Mouse (Mus musculus): ENCODE data around the gene Zbtb16. TPM values are rescaled to one million over a fixed set of nuclear protein-coding genes. Genes with fewer than 3 reads are reported as not detected.
A peak's percentile ranks its signal among the peaks of the same experiment; 100 is the strongest.

Gene Zbtb16
- total RNA-seq, 2 experiments from 2014 or later = 24.7 to 60.1 TPM

GRCm38 (mm10) chr9:48767666-48768432, 68.2 kb downstream of the Zbtb16 start:
- no peak for DNase-seq

GRCm38 (mm10) chr9:48765927-48766326, 70.1 kb downstream of the Zbtb16 start:
- DNase-seq = no peak

- DNase-seq = no peak
These were observed 71.7 kb downstream of the Zbtb16 start for GRCm38 (mm10) chr9:48764311-48764710.

- DNase-seq = no peak
These were observed 74.0 kb downstream of the Zbtb16 start for GRCm38 (mm10) chr9:48761732-48762637.

GRCm38 (mm10) chr9:48761175-48761556, 74.9 kb downstream of the Zbtb16 start:
- no peak for DNase-seq

- DNase-seq = peak; percentile 48
These were observed 75.4 kb downstream of the Zbtb16 start for GRCm38 (mm10) chr9:48760449-48761174.

GRCm38 (mm10) chr9:48759098-48759497, 76.9 kb downstream of the Zbtb16 start:
- no peak for DNase-seq

GRCm38 (mm10) chr9:48757650-48758580, 78.1 kb downstream of the Zbtb16 start:
- DNase-seq = no peak

- DNase-seq = no peak
These were observed 79.7 kb downstream of the Zbtb16 start for GRCm38 (mm10) chr9:48756261-48756812.

GRCm38 (mm10) chr9:48755438-48756070, 80.5 kb downstream of the Zbtb16 start:
- DNase-seq = no peak

- DNase-seq = no peak
These were observed 81.6 kb downstream of the Zbtb16 start for GRCm38 (mm10) chr9:48754418-48754817.

- DNase-seq = no peak
These were observed 82.1 kb downstream of the Zbtb16 start for GRCm38 (mm10) chr9:48753881-48754280.

- DNase-seq = no peak
These were observed 84.1 kb downstream of the Zbtb16 start for GRCm38 (mm10) chr9:48751900-48752299.

GRCm38 (mm10) chr9:48749666-48750065, 86.4 kb downstream of the Zbtb16 start:
- no peak for DNase-seq

GRCm38 (mm10) chr9:48749168-48749567, 86.9 kb downstream of the Zbtb16 start:
- no peak for DNase-seq

- DNase-seq = no peak
These were observed 87.3 kb downstream of the Zbtb16 start for GRCm38 (mm10) chr9:48748761-48749160.

- no peak for DNase-seq
These were observed 87.8 kb downstream of the Zbtb16 start for GRCm38 (mm10) chr9:48748216-48748615.

GRCm38 (mm10) chr9:48746506-48746905, 89.5 kb downstream of the Zbtb16 start:
- no peak for DNase-seq

GRCm38 (mm10) chr9:48745347-48746119, 90.5 kb downstream of the Zbtb16 start:
- no peak for DNase-seq

- DNase-seq = peak; percentile 41
These were observed 91.1 kb downstream of the Zbtb16 start for GRCm38 (mm10) chr9:48744916-48745315.
